Mouse (Mus musculus): ENCODE data around the gene Susd1.

- TF ChIP-seq CTCF (IDR thresholded peaks at IDR 0.05; ENCODE audit: extremely low read depth, insufficient read length, insufficient replicate concordance, low read depth, low read length) (no peak), POLR2A (IDR thresholded peaks at IDR 0.05; ENCODE audit: low read depth, low read length) (no peak)
These were observed 14.1 kb upstream of the Susd1 start for GRCm38 (mm10) chr4:59452503-59452933.

Data from small intestine, adult 2 months (tissue).